Mouse (Mus musculus) erythroblast, embryonic 14.5 days (primary cell): Measurements from ENCODE around the gene Plekha6. TPM values are rescaled to one million over a fixed set of nuclear protein-coding genes. Genes with fewer than 3 reads are reported as not detected.

Experiments
- H3K27me3 ChIP-seq: 2 replicates; pipeline ENCODE4 v1.6.1; 2012; ENCODE audit warnings: inconsistent platforms; ENCODE audit not compliant: control insufficient read depth
- H3K36me3 ChIP-seq: 2 replicates; pipeline ENCODE4 v1.6.1; 2012; ENCODE audit warnings: mild to moderate bottlenecking, inconsistent platforms; ENCODE audit not compliant: control insufficient read depth
- H3K4me1 ChIP-seq: 2 replicates; pipeline ENCODE4 v1.6.1; 2012; ENCODE audit warnings: inconsistent platforms; ENCODE audit not compliant: control insufficient read depth
- H3K4me3 ChIP-seq: replicated peaks from 2 replicates; pipeline ENCODE3; 2012; ENCODE audit warnings: moderate library complexity, mild to moderate bottlenecking, inconsistent platforms
- H3K9me3 ChIP-seq: 2 replicates; pipeline ENCODE4 v1.6.1; 2012; ENCODE audit warnings: low read length, inconsistent platforms, mixed read lengths; ENCODE audit not compliant: control insufficient read depth
- GATA1 ChIP-seq: IDR thresholded peaks from 2 replicates; pipeline ENCODE4 v1.6.1; 2012; ENCODE audit warnings: low read length, inconsistent platforms, mixed read lengths
- TAL1 ChIP-seq: IDR thresholded peaks from 3 replicates; pipeline ENCODE4 v1.6.1; 2012; ENCODE audit warnings: low read length, inconsistent platforms, mixed read lengths
- polyA plus RNA-seq: library from polyadenylated mRNA; stranded (reverse); fragments of >175 nt; gene quantifications from 2 replicates; pipeline ENCODE4 v1.2.3, GENCODE M21; 2012

The Plekha6 gene
- polyA plus RNA-seq, 1 experiment = 0.04 TPM

GRCm38 (mm10) chr1:133252251-133252650, 88.2 kb downstream of the Plekha6 start:
- Histone ChIP-seq H3K9me3 (no peaks in the 10 kb centered on the region), H3K27me3 (peaks cover 8% of the 10 kb centered on the region), H3K36me3 (no peaks in the 10 kb centered on the region), H3K4me1 (peaks cover 7% of the 10 kb centered on the region; the same call in 1 of the 2 replicates), H3K4me3 (no peak overlapping the region)
- no peak for TF ChIP-seq GATA1

GRCm38 (mm10) chr1:133252801-133253531, 89.0 kb downstream of the Plekha6 start:
- TF ChIP-seq TAL1 = no peak
- no peak for TF ChIP-seq GATA1
- Histone ChIP-seq H3K4me3 (no peak overlapping the region), H3K36me3 (no peaks in the 10 kb centered on the region), H3K27me3 (peaks cover 8% of the 10 kb centered on the region), H3K9me3 (no peaks in the 10 kb centered on the region), H3K4me1 (peaks cover 7% of the 10 kb centered on the region; the same call in 1 of the 2 replicates)

GRCm38 (mm10) chr1:133253532-133253866, 89.5 kb downstream of the Plekha6 start:
- TF ChIP-seq TAL1 (no peak), GATA1 (no peak)
- no peaks in the 10 kb centered on the region for H3K36me3 ChIP-seq
- H3K9me3 ChIP-seq = no peaks in the 10 kb centered on the region
- H3K4me3 ChIP-seq = no peak overlapping the region
- peaks cover 7% of the 10 kb centered on the region; the same call in 1 of the 2 replicates for H3K4me1 ChIP-seq
- H3K27me3 ChIP-seq = peaks cover 8% of the 10 kb centered on the region

DNA sequence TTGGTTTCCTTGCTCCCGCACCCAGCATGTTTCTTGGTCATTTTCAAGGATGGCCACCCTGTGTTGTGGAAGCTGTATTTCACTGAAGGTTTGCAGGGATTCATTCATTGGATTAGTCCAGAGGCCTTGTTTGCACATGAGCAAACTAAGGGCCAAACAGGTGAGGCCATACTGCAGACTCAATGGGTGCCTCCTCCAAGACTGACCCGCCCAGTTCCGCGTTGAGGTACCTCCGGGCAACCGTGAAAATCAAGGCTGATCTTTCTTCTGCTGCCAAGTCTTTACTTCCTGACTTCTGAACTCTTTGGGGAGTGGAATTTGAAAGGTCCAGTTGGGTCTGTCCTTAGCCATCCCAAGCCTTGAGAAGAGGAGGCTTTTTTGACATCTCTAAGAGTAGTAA, 90.2 kb downstream of the Plekha6 start:
- no peak for TF ChIP-seq GATA1
- no peak for TF ChIP-seq TAL1
- Histone ChIP-seq H3K4me3 (no peak overlapping the region), H3K27me3 (peaks cover 8% of the 10 kb centered on the region), H3K4me1 (peaks cover 7% of the 10 kb centered on the region; the same call in 1 of the 2 replicates), H3K9me3 (no peaks in the 10 kb centered on the region), H3K36me3 (no peaks in the 10 kb centered on the region)

DNA sequence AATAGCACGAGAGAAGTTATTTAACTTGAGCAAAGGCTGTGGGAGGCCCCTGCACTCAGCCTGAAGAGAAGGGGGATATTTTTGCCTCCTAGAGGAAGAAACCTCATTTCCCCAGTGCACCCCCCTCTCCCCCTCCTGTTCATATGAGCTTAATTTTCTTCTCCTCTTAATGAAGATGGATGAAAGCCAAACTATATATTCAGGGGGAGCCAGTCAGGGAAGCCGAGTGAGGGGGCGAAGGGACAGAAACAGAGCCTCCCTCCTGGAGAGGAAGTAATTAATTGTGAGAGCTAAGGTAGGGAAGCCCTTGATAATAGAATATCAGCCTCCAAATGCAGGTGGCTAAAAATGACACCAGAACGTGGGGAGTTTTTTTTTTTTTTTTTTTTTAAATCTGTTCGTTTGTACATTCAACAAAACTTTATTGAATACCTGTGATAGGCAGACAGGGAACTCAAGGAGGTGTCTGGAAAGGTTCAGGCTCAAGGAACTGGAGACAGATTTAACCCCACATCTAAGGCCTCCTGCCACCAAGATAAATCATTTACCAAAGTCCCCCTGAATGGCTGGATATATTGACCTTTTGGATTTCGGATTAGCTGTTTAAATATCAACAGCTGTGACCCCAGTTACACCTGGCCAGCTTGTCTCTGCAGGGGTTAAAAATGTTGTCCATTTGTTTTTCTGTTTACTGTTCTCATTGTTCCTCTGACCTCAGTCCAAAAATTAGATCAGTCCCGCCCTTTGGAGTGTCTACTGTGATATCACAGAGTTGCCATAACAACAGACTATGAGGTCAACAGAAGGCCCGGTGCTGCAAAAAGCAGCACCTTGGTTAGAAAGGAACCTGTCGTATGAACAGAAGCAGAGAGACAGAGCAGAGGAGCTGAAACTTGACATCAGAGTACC, 91.1 kb downstream of the Plekha6 start:
- peaks cover 7% of the 10 kb centered on the region; the same call in 1 of the 2 replicates for H3K4me1 ChIP-seq

GRCm38 (mm10) chr1:133255776-133256175, 91.8 kb downstream of the Plekha6 start:
- H3K4me3 ChIP-seq = no peak overlapping the region
- H3K36me3 ChIP-seq = no peaks in the 10 kb centered on the region; the same call in 1 of the 2 replicates
- peaks cover 13% of the 10 kb centered on the region for H3K27me3 ChIP-seq
- TF ChIP-seq TAL1 (no peak), GATA1 (no peak)
- H3K4me1 ChIP-seq = peaks cover 7% of the 10 kb centered on the region; the same call in 1 of the 2 replicates
- no peaks in the 10 kb centered on the region for H3K9me3 ChIP-seq

More for the DNA sequence above, 91.1 kb downstream of the Plekha6 start:
- no peaks in the 10 kb centered on the region for H3K9me3 ChIP-seq
- H3K36me3 ChIP-seq = no peaks in the 10 kb centered on the region
- peaks cover 10% of the 10 kb centered on the region for H3K27me3 ChIP-seq
- TF ChIP-seq GATA1 = no peak
- no peak for TF ChIP-seq TAL1
- H3K4me3 ChIP-seq = no peak overlapping the region

DNA sequence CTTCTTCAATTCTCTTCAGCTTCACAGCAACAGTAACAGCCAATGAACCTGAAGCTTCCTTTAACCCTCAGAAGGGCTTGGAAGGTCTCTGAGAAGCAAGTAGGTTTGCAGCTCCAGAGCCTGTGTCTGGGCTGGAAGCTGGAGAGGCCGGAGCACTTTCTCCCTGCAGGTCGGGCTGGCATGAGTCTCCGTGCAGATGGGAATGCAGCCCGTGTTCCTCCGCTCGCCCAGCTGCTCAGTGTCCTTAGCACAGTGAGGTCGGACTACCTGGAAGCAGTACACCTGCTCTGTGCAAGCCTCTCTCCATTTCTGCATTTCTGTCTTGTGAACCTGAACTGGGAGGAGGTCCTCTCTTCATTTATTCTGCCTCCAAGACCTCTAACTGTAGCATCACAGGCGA, 92.3 kb downstream of the Plekha6 start:
- no peaks in the 10 kb centered on the region; the same call in 1 of the 2 replicates for H3K36me3 ChIP-seq
- H3K4me3 ChIP-seq = no peak overlapping the region
- no peak for TF ChIP-seq TAL1
- no peak for TF ChIP-seq GATA1
- H3K27me3 ChIP-seq = peaks cover 13% of the 10 kb centered on the region
- peaks cover 7% of the 10 kb centered on the region; the same call in 1 of the 2 replicates for H3K4me1 ChIP-seq
- H3K9me3 ChIP-seq = no peaks in the 10 kb centered on the region

- H3K4me3 ChIP-seq = no peak overlapping the region
- TF ChIP-seq TAL1 (no peak), GATA1 (no peak)
- H3K27me3 ChIP-seq = peaks cover 21% of the 10 kb centered on the region
- H3K9me3 ChIP-seq = no peaks in the 10 kb centered on the region
- H3K36me3 ChIP-seq = peaks cover 2% of the 10 kb centered on the region; the same call in 1 of the 2 replicates
- H3K4me1 ChIP-seq = no peaks in the 10 kb centered on the region
These were observed 94.7 kb downstream of the Plekha6 start for GRCm38 (mm10) chr1:133258694-133259093.

- Histone ChIP-seq H3K4me1 (peaks cover 14% of the 10 kb centered on the region), H3K27me3 (peaks cover 15% of the 10 kb centered on the region), H3K36me3 (peaks cover 2% of the 10 kb centered on the region; the same call in 1 of the 2 replicates), H3K4me3 (no peak overlapping the region), H3K9me3 (no peaks in the 10 kb centered on the region)
- no peak for TF ChIP-seq TAL1
- no peak for TF ChIP-seq GATA1
These were observed 98.6 kb downstream of the Plekha6 start for GRCm38 (mm10) chr1:133262628-133263027.
